Mouse (Mus musculus) ES-Bruce4 (cell line): ENCODE data around the gene Dctn3. TPM values are rescaled to one million over a fixed set of nuclear protein-coding genes. Genes with fewer than 3 reads are reported as not detected.

ENCODE experiments used
- H3K27ac ChIP-seq: 2 replicates; pipeline ENCODE4 v1.5.1; 2012; ENCODE audit warnings: low read length, inconsistent platforms; ENCODE audit not compliant: insufficient read depth
- H3K27me3 ChIP-seq: 2 replicates; pipeline ENCODE4 v1.6.1; 2012; ENCODE audit warnings: mild to moderate bottlenecking, low read length, inconsistent platforms; ENCODE audit not compliant: control insufficient read depth, poor library complexity, insufficient read depth, severe bottlenecking
- H3K36me3 ChIP-seq: 2 replicates; pipeline ENCODE4 v1.6.1; 2012; ENCODE audit warnings: inconsistent platforms, mild to moderate bottlenecking, low read length, moderate library complexity; ENCODE audit not compliant: control insufficient read depth, poor library complexity, insufficient read depth, severe bottlenecking
- H3K4me1 ChIP-seq: one replicate; pipeline ENCODE4 v1.8.1; 2011; ENCODE audit warnings: low read length; ENCODE audit not compliant: control insufficient read depth, insufficient read depth
- H3K4me3 ChIP-seq: 2 replicates; pipeline ENCODE4 v1.5.1; 2011; ENCODE audit warnings: low read depth, mild to moderate bottlenecking, low read length
- H3K9ac ChIP-seq: 2 replicates; pipeline ENCODE4 v1.6.1; 2012; ENCODE audit warnings: low read depth, mild to moderate bottlenecking, inconsistent platforms; ENCODE audit not compliant: poor library complexity, severe bottlenecking
- H3K9me3 ChIP-seq: replicated peaks from 2 replicates; pipeline ENCODE4 v1.6.1; 2012; ENCODE audit warnings: mild to moderate bottlenecking, low read length, inconsistent platforms; ENCODE audit not compliant: control insufficient read depth, poor library complexity, insufficient read depth, severe bottlenecking
- CTCF ChIP-seq: IDR thresholded peaks from one replicate; pipeline ENCODE4 v1.8.1; 2011; ENCODE audit warnings: low read depth, low read length
- EP300 ChIP-seq: IDR thresholded peaks from 2 replicates; pipeline ENCODE4 v1.6.1; 2011; ENCODE audit warnings: low read depth, low read length; ENCODE audit not compliant: insufficient read depth
- POLR2A ChIP-seq: IDR thresholded peaks from one replicate; pipeline ENCODE4 v1.8.1; 2011; ENCODE audit warnings: low read length; ENCODE audit not compliant: insufficient read depth
- polyA plus RNA-seq: library from polyadenylated mRNA; stranded (reverse); fragments of >200 nt; gene quantifications from 2 replicates; pipeline ENCODE4 v1.2.4, GENCODE M21; 2011; ENCODE audit warnings: low read depth; ENCODE audit not compliant: missing spikeins, insufficient read depth, insufficient read length

Dctn3 gene
- polyA plus RNA-seq, 1 experiment: 65.1 TPM

GRCm38 (mm10) chr4:41760911-41761310 is 37.9 kb upstream of the Dctn3 start:
- Histone ChIP-seq H3K9ac (no peak overlapping the region), H3K36me3 (peaks cover 8% of the 10 kb centered on the region), H3K9me3 (no peaks in the 10 kb centered on the region), H3K27ac (no peak overlapping the region), H3K27me3 (no peaks in the 10 kb centered on the region), H3K4me3 (no peak overlapping the region), H3K4me1 (peaks cover 3% of the 10 kb centered on the region)
- TF ChIP-seq EP300 (no peak), POLR2A (no peak), CTCF (no peak)

GRCm38 (mm10) chr4:41760288-41760721 is 37.3 kb upstream of the Dctn3 start:
- no peaks in the 10 kb centered on the region for H3K27me3 ChIP-seq
- TF ChIP-seq CTCF (peak; percentile 26), POLR2A (no peak), EP300 (no peak)
- H3K9ac ChIP-seq: peak overlapping the region; percentile 17; the same call in 1 of the 2 replicates
- H3K9me3 ChIP-seq: no peaks in the 10 kb centered on the region
- H3K4me1 ChIP-seq: peaks cover 3% of the 10 kb centered on the region
- peaks cover 8% of the 10 kb centered on the region for H3K36me3 ChIP-seq
- peak overlapping the region; percentile 62 for H3K4me3 ChIP-seq
- no peak overlapping the region for H3K27ac ChIP-seq

- H3K27ac ChIP-seq: no peak overlapping the region
- peak overlapping the region; percentile 62 for H3K4me3 ChIP-seq
- peak overlapping the region; percentile 17; the same call in 1 of the 2 replicates for H3K9ac ChIP-seq
- H3K4me1 ChIP-seq: peaks cover 3% of the 10 kb centered on the region
- peaks cover 8% of the 10 kb centered on the region for H3K36me3 ChIP-seq
- H3K27me3 ChIP-seq: no peaks in the 10 kb centered on the region
- H3K9me3 ChIP-seq: no peaks in the 10 kb centered on the region
- no peak for TF ChIP-seq EP300
- no peak for TF ChIP-seq CTCF
These were observed 36.8 kb upstream of the Dctn3 start for GRCm38 (mm10) chr4:41759656-41760287.

- no peaks in the 10 kb centered on the region for H3K27me3 ChIP-seq
- no peak overlapping the region for H3K27ac ChIP-seq
- no peaks in the 10 kb centered on the region for H3K9me3 ChIP-seq
- H3K4me3 ChIP-seq: no peak overlapping the region
- TF ChIP-seq EP300: no peak
- no peak for TF ChIP-seq POLR2A
- TF ChIP-seq CTCF: no peak
- H3K9ac ChIP-seq: no peak overlapping the region
- peaks cover 8% of the 10 kb centered on the region for H3K36me3 ChIP-seq
- H3K4me1 ChIP-seq: peaks cover 3% of the 10 kb centered on the region
These were observed 36.2 kb upstream of the Dctn3 start for GRCm38 (mm10) chr4:41759206-41759605.

- Histone ChIP-seq H3K4me1 (peaks cover 3% of the 10 kb centered on the region), H3K4me3 (no peak overlapping the region), H3K9me3 (no peaks in the 10 kb centered on the region), H3K27me3 (no peaks in the 10 kb centered on the region), H3K36me3 (peaks cover 8% of the 10 kb centered on the region), H3K27ac (no peak overlapping the region), H3K9ac (no peak overlapping the region)
- TF ChIP-seq POLR2A (no peak), CTCF (no peak), EP300 (no peak)
These were observed 35.7 kb upstream of the Dctn3 start for GRCm38 (mm10) chr4:41758701-41759100.

- H3K9ac ChIP-seq: no peak overlapping the region
- no peak overlapping the region for H3K4me3 ChIP-seq
- no peaks in the 10 kb centered on the region for H3K9me3 ChIP-seq
- H3K27ac ChIP-seq: no peak overlapping the region
- H3K4me1 ChIP-seq: peaks cover 3% of the 10 kb centered on the region
- H3K36me3 ChIP-seq: peaks cover 8% of the 10 kb centered on the region
- H3K27me3 ChIP-seq: no peaks in the 10 kb centered on the region
- no peak for TF ChIP-seq CTCF
- no peak for TF ChIP-seq POLR2A
- TF ChIP-seq EP300: no peak
These were observed 35.1 kb upstream of the Dctn3 start for GRCm38 (mm10) chr4:41758021-41758420.
